9 mouse cellular contexts compared by ENCODE assay signal in the genomic region with DNA sequence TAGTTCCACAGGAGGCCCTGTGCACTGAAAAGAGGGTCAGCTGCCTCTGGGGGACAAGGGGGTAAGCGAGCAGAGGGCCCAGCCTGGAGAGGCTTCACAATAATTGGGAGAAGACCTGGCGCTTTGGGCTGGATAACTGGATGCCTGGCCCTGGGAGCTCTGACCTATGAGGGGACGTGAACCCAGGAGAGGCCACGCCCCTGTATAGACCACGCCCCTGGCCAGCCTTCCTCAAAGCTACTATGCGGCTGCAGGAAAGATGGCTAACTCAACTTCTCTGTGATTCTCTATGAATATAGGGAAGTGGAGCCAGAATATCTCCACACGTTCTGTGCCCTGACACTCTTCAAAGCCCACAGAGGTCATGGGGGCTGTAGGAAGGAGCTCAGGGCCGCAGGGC. TPM values are rescaled to one million over a fixed set of nuclear protein-coding genes. Genes with fewer than 3 reads are reported as not detected.
DNase-seq lines count a peak whose midpoint lies in the region; ATAC-seq lines count a peak whose summit lies in the region.
"Had no signal": no experiment of that assay in that cellular context is flagged by ENCODE, and none has a peak within 500 bp of the region (broad histone marks: within the 10 kb centered on the region; RNA-seq: fewer than 3 reads in every experiment).

No protein-coding gene starts in this region.

- no peaks in the 10 kb centered on the region for H3K9me3 ChIP-seq in hindbrain, embryonic 10.5 days
- H3K9me3 ChIP-seq in hindbrain, embryonic 16.5 days (ENCODE audit: control insufficient read depth, low read length): no peaks in the 10 kb centered on the region

- peaks cover 67% of the 10 kb centered on the region for H3K27me3 ChIP-seq in hindbrain, embryonic 10.5 days (ENCODE audit: insufficient read depth, poor library complexity, severe bottlenecking)
- no peaks in the 10 kb centered on the region for H3K27me3 ChIP-seq in hindbrain, embryonic 16.5 days (replicated peaks; ENCODE audit: control insufficient read depth, insufficient read depth, low read length)

- peak overlapping the region; percentile 79 for H3K27ac ChIP-seq in hindbrain, embryonic 10.5 days
- no peak overlapping the region for H3K27ac ChIP-seq in hindbrain, embryonic 16.5 days (ENCODE audit: low read depth, low read length)

- 5% methylated on average over 8 of the region's 8 CpGs for WGBS in hindbrain, embryonic 10.5 days
- WGBS in hindbrain, embryonic 16.5 days: 21% methylated on average over 8 of the region's 8 CpGs

- H3K4me1 ChIP-seq in hindbrain, embryonic 10.5 days (replicated peaks): peaks cover 52% of the 10 kb centered on the region
- H3K4me1 ChIP-seq in hindbrain, embryonic 16.5 days (ENCODE audit: control insufficient read depth, insufficient read depth, low read depth, low read length): peaks cover 3% of the 10 kb centered on the region

- peak; percentile 80 for DNase-seq in hindbrain, embryonic 10.5 days (ENCODE audit: low spot score)
- DNase-seq in A20 (ENCODE audit: low read depth, low spot score) (peak; percentile 21), MN1 (ENCODE audit: low spot score) (peak; percentile 90), liver (peak; percentile 72)
- DNase-seq in layer of hippocampus, postnatal 10 days (ENCODE audit: low spot score in 2 of 2): no peak
- no peak for DNase-seq in cerebellum, adult 11-12 months
- no peak for DNase-seq in natural killer cell, adult 2 months (ENCODE audit: low spot score in 2 of 2)
- DNase-seq: kidney, adult 9 months had no signal

- H3K4me2 ChIP-seq in hindbrain, embryonic 16.5 days (ENCODE audit: low read length): no peak overlapping the region

- H3K4me3 ChIP-seq in hindbrain, embryonic 10.5 days: peak overlapping the region; percentile 37
- H3K4me3 ChIP-seq in hindbrain, embryonic 16.5 days (ENCODE audit: low read length): no peak overlapping the region

- no peak overlapping the region for H3K9ac ChIP-seq in hindbrain, embryonic 16.5 days (ENCODE audit: low read depth, low read length)

- no peaks in the 10 kb centered on the region for H3K36me3 ChIP-seq in hindbrain, embryonic 10.5 days
- no peaks in the 10 kb centered on the region for H3K36me3 ChIP-seq in hindbrain, embryonic 16.5 days (ENCODE audit: control insufficient read depth, insufficient read depth, low read length)

- ATAC-seq in hindbrain, embryonic 16.5 days: no peak

RNA-seq across cellular contexts. Expression of gene Pcbd1, which starts 24.5 kb away (rescaled TPM):
- polyA plus RNA-seq in hindbrain, embryonic 10.5 days (2016; fragmentation: Nextera tagmentation; extraction: Ambion mirVana): 23.5 and 26.3 TPM in 2 replicates
- polyA plus RNA-seq in hindbrain, embryonic 16.5 days (2015; fragmentation: Nextera tagmentation; extraction: Ambion mirVana): 40.7 and 50.4 TPM in 2 replicates
- total RNA-seq in layer of hippocampus, postnatal 10 days (2021): 10 to 100 TPM; 13.3 to 17.9 TPM

Comparison
In these comparisons a context has a peak if more than half of its experiments do, and no peak if none do; other contexts are left out.
1. DNase-seq: peak in hindbrain, embryonic 10.5 days (single experiment), A20 (single experiment), MN1 (single experiment) and liver (single experiment); none in layer of hippocampus, postnatal 10 days (0 of 2), cerebellum, adult 11-12 months (single experiment) and natural killer cell, adult 2 months (0 of 2).